Mouse (Mus musculus) urinary bladder, postnatal 10 days (tissue): ENCODE measurements around the gene Vmn1r196.
"Not testable (repeated sequence)": the region's sequence is repeated elsewhere in the genome, so short reads cannot be mapped to it uniquely, and the experiment has no call there.

Experiments used
- DNase-seq: peaks from one replicate; pipeline ENCODE4 v3.0.0; 2022; ENCODE audit warnings: low spot score

Gene Vmn1r196

GRCm38 (mm10) chr13:22289620-22290019 lies at the start of gene Vmn1r196:
Vmn1r196 (plus strand) TSS chr13:22289920.
- DNase-seq, result no peak

GRCm38 (mm10) chr13:22243915-22244314 lies 45.8 kb upstream of the Vmn1r196 start, which contains the start of gene Vmn1r194:
Vmn1r194 (plus strand) TSS chr13:22244215.
- no peak for DNase-seq

GRCm38 (mm10) chr13:22270222-22270621 lies 19.5 kb upstream of the Vmn1r196 start, which contains the start of gene Vmn1r195:
Vmn1r195 (plus strand) TSS chr13:22270522.
- not testable (repeated sequence) for DNase-seq

- DNase-seq, result no peak
Measured at GRCm38 (mm10) chr13:22271721-22272120, 18.0 kb upstream of the Vmn1r196 start.

GRCm38 (mm10) chr13:22284578-22284977 lies 5.1 kb upstream of the Vmn1r196 start:
- no peak for DNase-seq

GRCm38 (mm10) chr13:22308075-22308474 lies 18.4 kb downstream of the Vmn1r196 start:
- not testable (repeated sequence) for DNase-seq

- DNase-seq, result no peak
Measured at GRCm38 (mm10) chr13:22315361-22315760, 25.6 kb downstream of the Vmn1r196 start.

- no peak for DNase-seq
Measured at GRCm38 (mm10) chr13:22317366-22317765, 27.6 kb downstream of the Vmn1r196 start.

GRCm38 (mm10) chr13:22320091-22320490 lies 30.4 kb downstream of the Vmn1r196 start:
- no peak for DNase-seq

GRCm38 (mm10) chr13:22324289-22324688 lies 34.6 kb downstream of the Vmn1r196 start, which contains the start of gene Vmn1r197:
Vmn1r197 (plus strand) TSS chr13:22324589.
- DNase-seq, result no peak

GRCm38 (mm10) chr13:22333269-22333668 lies 43.5 kb downstream of the Vmn1r196 start:
- DNase-seq, result no peak

- DNase-seq, result no peak
Measured at GRCm38 (mm10) chr13:22335565-22335964, 45.8 kb downstream of the Vmn1r196 start.
